Mouse (Mus musculus) kidney, embryonic 14.5 days (tissue): Measurements from ENCODE around the gene Extl2. TPM values are rescaled to one million over a fixed set of nuclear protein-coding genes. Genes with fewer than 3 reads are reported as not detected.

Experiments used
- ATAC-seq: fragments of 200-750 bp; cut with Nextera tagmentation; 2 replicates; pipeline ENCODE4 v1.8.0; 2017; ENCODE audit warnings: moderate number of reproducible peaks, mild to moderate bottlenecking, moderate TSS enrichment, moderate library complexity; ENCODE audit not compliant: low FRiP score, low TSS enrichment
- H3K27ac ChIP-seq: fragments of 300-500 bp; sonication (generic); 2 replicates; pipeline ENCODE4 v1.5.1; 2014; ENCODE audit warnings: low read depth, mild to moderate bottlenecking, low read length, moderate library complexity, mixed read lengths
- H3K27me3 ChIP-seq: fragments of 300-500 bp; sonication (generic); 2 replicates; pipeline ENCODE4 v1.6.1; 2014; ENCODE audit warnings: mild to moderate bottlenecking, low read length; ENCODE audit not compliant: control insufficient read depth, insufficient read depth
- H3K36me3 ChIP-seq: fragments of 300-500 bp; sonication (generic); 2 replicates; pipeline ENCODE4 v1.6.1; 2014; ENCODE audit warnings: low read length, mixed read lengths; ENCODE audit not compliant: control insufficient read depth, insufficient read depth
- H3K4me1 ChIP-seq: fragments of 300-500 bp; sonication (generic); 2 replicates; pipeline ENCODE4 v1.6.1; 2014; ENCODE audit warnings: low read length, mixed read lengths; ENCODE audit not compliant: control insufficient read depth, insufficient read depth
- H3K4me2 ChIP-seq: fragments of 300-500 bp; sonication (generic); replicated peaks from 2 replicates; pipeline ENCODE4 v1.6.1; 2014; ENCODE audit warnings: low read depth, mild to moderate bottlenecking, low read length
- H3K4me3 ChIP-seq: fragments of 300-500 bp; sonication (generic); 2 replicates; pipeline ENCODE4 v1.5.1; 2014; ENCODE audit warnings: mild to moderate bottlenecking, low read length
- H3K9ac ChIP-seq: fragments of 300-500 bp; sonication (generic); 2 replicates; pipeline ENCODE4 v1.6.1; 2014; ENCODE audit warnings: low read depth, mild to moderate bottlenecking, low read length, moderate library complexity
- H3K9me3 ChIP-seq: fragments of 300-500 bp; sonication (generic); 2 replicates; pipeline ENCODE4 v1.6.1; 2016; ENCODE audit warnings: low read length; ENCODE audit not compliant: control insufficient read depth
- WGBS: fragments of 180-500 bp; shearing (Covaris S2); extraction: QIAGEN DNeasy Blood & Tissue Kit; methylation state at CpG from one replicate; pipeline ENCODE4 v1.1.7; 2014; 5-methylcytosine and 5-hydroxymethylcytosine counted together
- polyA plus RNA-seq: library from polyadenylated mRNA; unstranded; fragments of >200 nt; fragmentation: Nextera tagmentation; extraction: Ambion mirVana; gene quantifications from 2 replicates; pipeline ENCODE4 v1.2.1, GENCODE M21; 2014

The Extl2 gene
- polyA plus RNA-seq, 1 experiment from 2014 or later = 21.8 TPM

- WGBS = 29% methylated on average over 10 of the region's 10 CpGs
- ATAC-seq = peak; percentile 87
- no peak overlapping the region for H3K4me3 ChIP-seq
These were observed 14.2 kb upstream of the Extl2 start for GRCm38 (mm10) chr3:115993025-115993424.

GRCm38 (mm10) chr3:115996929-115997328 lies 10.3 kb upstream of the Extl2 start:
- Histone ChIP-seq H3K27ac (no peak overlapping the region), H3K4me2 (no peak overlapping the region), H3K4me1 (peaks cover 7% of the 10 kb centered on the region; the same call in 1 of the 2 replicates), H3K9me3 (no peaks in the 10 kb centered on the region), H3K36me3 (peaks cover 23% of the 10 kb centered on the region; the same call in 1 of the 2 replicates), H3K9ac (no peak overlapping the region), H3K27me3 (no peaks in the 10 kb centered on the region), H3K4me3 (no peak overlapping the region)
- 90% methylated on average over 5 of the region's 5 CpGs for WGBS
- no peak for ATAC-seq

More at GRCm38 (mm10) chr3:115993025-115993424, 14.2 kb upstream of the Extl2 start:
- no peak overlapping the region for H3K9ac ChIP-seq
- H3K4me1 ChIP-seq = peaks cover 8% of the 10 kb centered on the region; the same call in 1 of the 2 replicates
- no peaks in the 10 kb centered on the region for H3K27me3 ChIP-seq
- H3K27ac ChIP-seq = no peak overlapping the region; the same call in 1 of the 2 replicates
- H3K36me3 ChIP-seq = peaks cover 21% of the 10 kb centered on the region
- no peaks in the 10 kb centered on the region for H3K9me3 ChIP-seq
- no peak overlapping the region for H3K4me2 ChIP-seq

GRCm38 (mm10) chr3:116006284-116006977 lies 831 bp upstream of the Extl2 start:
- H3K4me2 ChIP-seq = peak overlapping the region; percentile 74
- H3K9me3 ChIP-seq = no peaks in the 10 kb centered on the region
- H3K27me3 ChIP-seq = no peaks in the 10 kb centered on the region
- H3K9ac ChIP-seq = peak overlapping the region; percentile 86
- peaks cover 7% of the 10 kb centered on the region; the same call in 1 of the 2 replicates for H3K4me1 ChIP-seq
- WGBS = 4% methylated on average over 12 of the region's 12 CpGs
- H3K27ac ChIP-seq = peak overlapping the region; percentile 45; the same call in 1 of the 2 replicates
- H3K36me3 ChIP-seq = peaks cover 8% of the 10 kb centered on the region; the same call in 1 of the 2 replicates
- H3K4me3 ChIP-seq = peak overlapping the region; percentile 71
- peak; percentile 2; the same call in 1 of the 2 replicates for ATAC-seq

- peak overlapping the region; percentile 86 for H3K9ac ChIP-seq
- no peaks in the 10 kb centered on the region for H3K9me3 ChIP-seq
- no peaks in the 10 kb centered on the region for H3K27me3 ChIP-seq
- H3K36me3 ChIP-seq = peaks cover 7% of the 10 kb centered on the region; the same call in 1 of the 2 replicates
- H3K27ac ChIP-seq = peak overlapping the region; percentile 61
- peak; percentile 76 for ATAC-seq
- H3K4me1 ChIP-seq = peaks cover 7% of the 10 kb centered on the region; the same call in 1 of the 2 replicates
- WGBS = under 1% methylated on average over 12 of the region's 12 CpGs
- peak overlapping the region; percentile 74 for H3K4me2 ChIP-seq
- H3K4me3 ChIP-seq = peak overlapping the region; percentile 71
These were observed 729 bp downstream of the Extl2 start for GRCm38 (mm10) chr3:116007941-116008440.

GRCm38 (mm10) chr3:116009622-116010344 lies 2.5 kb downstream of the Extl2 start:
- Histone ChIP-seq H3K36me3 (no peaks in the 10 kb centered on the region; the same call in 1 of the 2 replicates), H3K9me3 (no peaks in the 10 kb centered on the region), H3K4me1 (peaks cover 7% of the 10 kb centered on the region; the same call in 1 of the 2 replicates), H3K4me3 (no peak overlapping the region), H3K27ac (no peak overlapping the region), H3K27me3 (no peaks in the 10 kb centered on the region), H3K9ac (no peak overlapping the region), H3K4me2 (no peak overlapping the region)
- WGBS = 91% methylated on average over 17 of the region's 17 CpGs
- ATAC-seq = no peak

GRCm38 (mm10) chr3:116014901-116015300 lies 7.6 kb downstream of the Extl2 start:
- Histone ChIP-seq H3K27me3 (no peaks in the 10 kb centered on the region), H3K9ac (no peak overlapping the region)

GRCm38 (mm10) chr3:116016116-116016515 lies 8.9 kb downstream of the Extl2 start:
- WGBS = 93% methylated on average over 13 of the region's 13 CpGs
- ATAC-seq = no peak
- Histone ChIP-seq H3K27ac (no peak overlapping the region), H3K4me1 (no peaks in the 10 kb centered on the region), H3K4me3 (no peak overlapping the region), H3K9me3 (no peaks in the 10 kb centered on the region), H3K27me3 (no peaks in the 10 kb centered on the region), H3K9ac (no peak overlapping the region), H3K36me3 (no peaks in the 10 kb centered on the region; the same call in 1 of the 2 replicates), H3K4me2 (no peak overlapping the region)

More at GRCm38 (mm10) chr3:116014901-116015300, 7.6 kb downstream of the Extl2 start:
- WGBS = 91% methylated on average over 6 of the region's 6 CpGs
- no peaks in the 10 kb centered on the region; the same call in 1 of the 2 replicates for H3K36me3 ChIP-seq
- no peak overlapping the region for H3K27ac ChIP-seq
- no peak overlapping the region for H3K4me2 ChIP-seq
- H3K4me1 ChIP-seq = no peaks in the 10 kb centered on the region
- H3K9me3 ChIP-seq = no peaks in the 10 kb centered on the region
- ATAC-seq = no peak
- H3K4me3 ChIP-seq = no peak overlapping the region

- no peak overlapping the region for H3K27ac ChIP-seq
- no peaks in the 10 kb centered on the region for H3K4me1 ChIP-seq
- no peaks in the 10 kb centered on the region for H3K36me3 ChIP-seq
- no peak overlapping the region for H3K4me2 ChIP-seq
- no peaks in the 10 kb centered on the region for H3K27me3 ChIP-seq
- H3K4me3 ChIP-seq = no peak overlapping the region
- WGBS = 77% methylated on average over 4 of the region's 4 CpGs
- H3K9me3 ChIP-seq = no peaks in the 10 kb centered on the region
- no peak overlapping the region for H3K9ac ChIP-seq
- no peak for ATAC-seq
These were observed 11.3 kb downstream of the Extl2 start for GRCm38 (mm10) chr3:116018606-116019005.
